Mouse (Mus musculus): ENCODE results near the gene Rbfox1. TPM values are rescaled to one million over a fixed set of nuclear protein-coding genes. Genes with fewer than 3 reads are reported as not detected.

The Rbfox1 gene
- total and polyA plus RNA-seq, 2 experiments: 0.09 TPM; not detected in 1

DNA sequence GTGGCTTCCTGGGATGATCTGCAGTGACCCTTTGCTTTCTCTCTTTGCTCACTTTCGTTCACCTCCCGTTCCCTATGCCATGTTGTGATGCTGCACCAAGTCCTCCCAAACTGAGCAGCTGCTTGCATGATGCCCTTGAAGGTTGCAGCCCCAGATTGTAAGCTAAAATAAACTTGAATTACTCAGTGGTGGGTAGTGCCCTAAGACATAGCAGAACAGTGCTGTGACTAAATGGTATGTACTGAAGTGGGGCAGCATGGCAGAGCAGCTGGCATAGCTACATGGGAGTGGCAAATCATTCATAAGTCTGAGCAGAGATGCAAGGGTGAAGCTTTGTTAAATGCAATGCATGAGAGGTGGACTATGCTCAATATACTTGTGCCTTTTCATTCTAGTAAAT lies 307.2 kb downstream of the Rbfox1 start:
- no peak for DNase-seq (ENCODE audit: extremely low read depth, low read depth, low spot score)
- no peak overlapping the region for H3K4me3 ChIP-seq (ENCODE audit: insufficient read depth, low read depth, low read length)
- H3K27me3 ChIP-seq (ENCODE audit: control insufficient read depth, insufficient read depth, low read length): no peaks in the 10 kb centered on the region
- no peak overlapping the region for H3K27ac ChIP-seq (replicated peaks; ENCODE audit: insufficient read depth, low read depth, low read length)
- H3K4me1 ChIP-seq (ENCODE audit: control insufficient read depth, insufficient read depth, low read length): no peaks in the 10 kb centered on the region
- no peaks in the 10 kb centered on the region for H3K79me2 ChIP-seq (ENCODE audit: control insufficient read depth, insufficient read depth, low read length)
- H3K9ac ChIP-seq (ENCODE audit: low read depth, low read length): no peak overlapping the region
- no peak for TF ChIP-seq POLR2A (IDR thresholded peaks at IDR 0.05; ENCODE audit: extremely low read depth, insufficient read depth, low read length)
- TF ChIP-seq CTCF (IDR thresholded peaks at IDR 0.05; ENCODE audit: low read depth, low read length): no peak
- 74% methylated on average over 2 of the region's 2 CpGs for WGBS
- H3K36me3 ChIP-seq (ENCODE audit: control insufficient read depth, insufficient read depth, low read length): no peaks in the 10 kb centered on the region

- Histone ChIP-seq H3K4me3 (ENCODE audit: insufficient read depth, low read depth, low read length) (no peak overlapping the region), H3K36me3 (ENCODE audit: control insufficient read depth, insufficient read depth, low read length) (no peaks in the 10 kb centered on the region), H3K79me2 (ENCODE audit: control insufficient read depth, insufficient read depth, low read length) (no peaks in the 10 kb centered on the region), H3K27ac (replicated peaks; ENCODE audit: insufficient read depth, low read depth, low read length) (no peak overlapping the region), H3K4me1 (ENCODE audit: control insufficient read depth, insufficient read depth, low read length) (no peaks in the 10 kb centered on the region), H3K9ac (ENCODE audit: low read depth, low read length) (no peak overlapping the region), H3K27me3 (ENCODE audit: control insufficient read depth, insufficient read depth, low read length) (no peaks in the 10 kb centered on the region)
- no peak for DNase-seq (ENCODE audit: extremely low read depth, low read depth, low spot score)
- TF ChIP-seq CTCF (IDR thresholded peaks at IDR 0.05; ENCODE audit: low read depth, low read length) (no peak), POLR2A (IDR thresholded peaks at IDR 0.05; ENCODE audit: extremely low read depth, insufficient read depth, low read length) (no peak)
Observed at GRCm38 (mm10) chr16:6206431-6206830, 321.3 kb downstream of the Rbfox1 start.

- 56% methylated on average over 3 of the region's 3 CpGs for WGBS
- Histone ChIP-seq H3K27ac (replicated peaks; ENCODE audit: insufficient read depth, low read depth, low read length) (no peak overlapping the region), H3K9ac (ENCODE audit: low read depth, low read length) (no peak overlapping the region), H3K36me3 (ENCODE audit: control insufficient read depth, insufficient read depth, low read length) (no peaks in the 10 kb centered on the region), H3K79me2 (ENCODE audit: control insufficient read depth, insufficient read depth, low read length) (no peaks in the 10 kb centered on the region), H3K27me3 (ENCODE audit: control insufficient read depth, insufficient read depth, low read length) (peaks cover 2% of the 10 kb centered on the region; the same call in 1 of the 2 replicates), H3K4me3 (ENCODE audit: insufficient read depth, low read depth, low read length) (no peak overlapping the region), H3K4me1 (ENCODE audit: control insufficient read depth, insufficient read depth, low read length) (no peaks in the 10 kb centered on the region)
- no peak for DNase-seq (ENCODE audit: extremely low read depth, low read depth, low spot score)
- TF ChIP-seq POLR2A (IDR thresholded peaks at IDR 0.05; ENCODE audit: extremely low read depth, insufficient read depth, low read length) (no peak), CTCF (IDR thresholded peaks at IDR 0.05; ENCODE audit: low read depth, low read length) (no peak)
Observed at GRCm38 (mm10) chr16:6212916-6213315, 327.8 kb downstream of the Rbfox1 start.

GRCm38 (mm10) chr16:6227449-6227848 lies 342.3 kb downstream of the Rbfox1 start:
- H3K27me3 ChIP-seq (ENCODE audit: control insufficient read depth, insufficient read depth, low read length): no peaks in the 10 kb centered on the region
- WGBS: 71% methylated on average over 6 of the region's 6 CpGs
- TF ChIP-seq POLR2A (IDR thresholded peaks at IDR 0.05; ENCODE audit: extremely low read depth, insufficient read depth, low read length) (no peak), CTCF (IDR thresholded peaks at IDR 0.05; ENCODE audit: low read depth, low read length) (no peak)

DNA sequence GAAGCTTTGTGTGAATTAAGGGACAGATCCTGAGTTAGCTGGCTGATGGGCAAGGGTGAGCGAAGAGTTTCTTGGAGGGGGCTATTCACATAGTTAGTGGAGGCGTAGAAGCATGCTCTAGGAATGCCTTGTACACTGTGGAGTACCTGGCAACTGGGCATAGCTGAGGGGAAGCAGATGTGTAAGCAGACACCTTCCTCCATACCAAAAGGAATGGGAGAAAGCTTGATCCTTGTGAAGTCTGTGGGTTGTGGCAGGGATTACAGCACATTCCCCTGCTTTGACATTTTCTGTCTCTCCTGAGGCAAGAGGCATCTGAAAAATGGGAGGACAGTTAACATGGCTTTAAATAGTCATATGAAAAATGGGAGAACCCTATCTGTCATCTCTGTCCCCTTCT lies 347.8 kb downstream of the Rbfox1 start:
- DNase-seq (ENCODE audit: extremely low read depth, low read depth, low spot score): no peak
- Histone ChIP-seq H3K4me3 (ENCODE audit: insufficient read depth, low read depth, low read length) (no peak overlapping the region), H3K4me1 (ENCODE audit: control insufficient read depth, insufficient read depth, low read length) (no peaks in the 10 kb centered on the region), H3K79me2 (ENCODE audit: control insufficient read depth, insufficient read depth, low read length) (no peaks in the 10 kb centered on the region), H3K36me3 (ENCODE audit: control insufficient read depth, insufficient read depth, low read length) (no peaks in the 10 kb centered on the region), H3K27me3 (ENCODE audit: control insufficient read depth, insufficient read depth, low read length) (no peaks in the 10 kb centered on the region), H3K9ac (ENCODE audit: low read depth, low read length) (no peak overlapping the region), H3K27ac (replicated peaks; ENCODE audit: insufficient read depth, low read depth, low read length) (no peak overlapping the region)
- TF ChIP-seq POLR2A (IDR thresholded peaks at IDR 0.05; ENCODE audit: extremely low read depth, insufficient read depth, low read length): no peak
- 93% methylated on average over 2 of the region's 2 CpGs for WGBS

More at GRCm38 (mm10) chr16:6227449-6227848, 342.3 kb downstream of the Rbfox1 start:
- no peaks in the 10 kb centered on the region for H3K4me1 ChIP-seq (ENCODE audit: control insufficient read depth, insufficient read depth, low read length)
- H3K9ac ChIP-seq (ENCODE audit: low read depth, low read length): no peak overlapping the region
- H3K79me2 ChIP-seq (ENCODE audit: control insufficient read depth, insufficient read depth, low read length): no peaks in the 10 kb centered on the region
- no peak overlapping the region for H3K27ac ChIP-seq (replicated peaks; ENCODE audit: insufficient read depth, low read depth, low read length)
- no peak overlapping the region for H3K4me3 ChIP-seq (ENCODE audit: insufficient read depth, low read depth, low read length)
- H3K36me3 ChIP-seq (ENCODE audit: control insufficient read depth, insufficient read depth, low read length): no peaks in the 10 kb centered on the region
- no peak for DNase-seq (ENCODE audit: extremely low read depth, low read depth, low spot score)

DNA sequence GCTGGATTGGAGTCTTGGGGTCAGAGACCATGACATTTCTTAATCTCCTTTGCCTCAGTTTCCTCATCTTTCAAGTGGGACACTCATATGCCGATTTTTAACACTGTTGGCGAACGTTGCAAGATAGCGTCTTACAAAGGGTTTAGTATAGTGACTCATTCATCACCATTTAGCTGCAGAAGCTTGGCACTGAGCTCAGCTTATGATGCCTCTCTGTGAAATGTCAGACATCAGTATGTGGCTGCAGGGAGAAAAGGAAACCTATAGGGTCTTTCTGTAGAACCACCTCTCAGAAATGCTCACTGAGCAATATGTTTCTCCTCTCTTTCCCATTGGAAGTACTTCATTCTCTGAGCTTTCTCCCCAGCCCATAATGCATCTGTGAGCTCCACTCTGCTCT lies 356.2 kb downstream of the Rbfox1 start:
- 97% methylated on average over 4 of the region's 4 CpGs for WGBS
- Histone ChIP-seq H3K27me3 (ENCODE audit: control insufficient read depth, insufficient read depth, low read length) (no peaks in the 10 kb centered on the region), H3K9ac (ENCODE audit: low read depth, low read length) (no peak overlapping the region), H3K36me3 (ENCODE audit: control insufficient read depth, insufficient read depth, low read length) (no peaks in the 10 kb centered on the region), H3K79me2 (ENCODE audit: control insufficient read depth, insufficient read depth, low read length) (no peaks in the 10 kb centered on the region), H3K4me3 (ENCODE audit: insufficient read depth, low read depth, low read length) (no peak overlapping the region), H3K4me1 (ENCODE audit: control insufficient read depth, insufficient read depth, low read length) (no peaks in the 10 kb centered on the region), H3K27ac (replicated peaks; ENCODE audit: insufficient read depth, low read depth, low read length) (no peak overlapping the region)
- TF ChIP-seq POLR2A (IDR thresholded peaks at IDR 0.05; ENCODE audit: extremely low read depth, insufficient read depth, low read length): no peak
- TF ChIP-seq CTCF (IDR thresholded peaks at IDR 0.05; ENCODE audit: low read depth, low read length): no peak
- no peak for DNase-seq (ENCODE audit: extremely low read depth, low read depth, low spot score)
